Mouse (Mus musculus) layer of hippocampus, adult 8-10 months (tissue): ENCODE data around the gene Gk5. TPM values are rescaled to one million over a fixed set of nuclear protein-coding genes. Genes with fewer than 3 reads are reported as not detected.
A peak's percentile ranks its signal among the peaks of the same experiment; 100 is the strongest.
"Not testable (repeated sequence)": the region's sequence is repeated elsewhere in the genome, so short reads cannot be mapped to it uniquely, and the experiment has no call there.

Source experiments
- DNase-seq, 2 experiments: peaks; one replicate each; pipeline ENCODE4 v3.0.0; 2022; ENCODE audit warnings: low spot score in 2 of 2
- total RNA-seq, 4 experiments: library from RNA; stranded (reverse); gene quantifications; 2 replicates each; pipeline ENCODE4 v1.2.4; 2022

Gene Gk5
- total RNA-seq = 1 to 10 TPM; 5.2 to 6.9 (median 5.5) TPM

- DNase-seq = peak; percentile 92 to 93
Observed at GRCm38 (mm10) chr9:96118861-96119772, at the start of gene Gk5. Gene Gk5, plus strand, starts transcription at chr9:96119362.

- no peak for DNase-seq
Observed at GRCm38 (mm10) chr9:96078752-96079315, 40.3 kb upstream of the Gk5 start.

GRCm38 (mm10) chr9:96085293-96085692 is 33.9 kb upstream of the Gk5 start:
- DNase-seq = no peak

- no peak for DNase-seq
Observed at GRCm38 (mm10) chr9:96087671-96088070, 31.5 kb upstream of the Gk5 start.

- DNase-seq = not testable (repeated sequence)
Observed at GRCm38 (mm10) chr9:96088456-96088855, 30.7 kb upstream of the Gk5 start.

GRCm38 (mm10) chr9:96092637-96093036 is 26.5 kb upstream of the Gk5 start:
- DNase-seq = not testable (repeated sequence)

GRCm38 (mm10) chr9:96093221-96093620 is 25.9 kb upstream of the Gk5 start:
- DNase-seq = no peak

- no peak for DNase-seq
Observed at GRCm38 (mm10) chr9:96094341-96094740, 24.8 kb upstream of the Gk5 start.

GRCm38 (mm10) chr9:96095192-96095591 is 24.0 kb upstream of the Gk5 start:
- DNase-seq = no peak

GRCm38 (mm10) chr9:96102846-96103245 is 16.3 kb upstream of the Gk5 start:
- DNase-seq = no peak

- no peak for DNase-seq
Observed at GRCm38 (mm10) chr9:96112879-96113361, 6.2 kb upstream of the Gk5 start.

GRCm38 (mm10) chr9:96116801-96117200 is 2.4 kb upstream of the Gk5 start:
- no peak for DNase-seq

- DNase-seq = no peak
Observed at GRCm38 (mm10) chr9:96118216-96118615, 946 bp upstream of the Gk5 start.

GRCm38 (mm10) chr9:96127972-96128371 is 8.8 kb downstream of the Gk5 start:
- no peak for DNase-seq

- DNase-seq = no peak
Observed at GRCm38 (mm10) chr9:96132956-96133603, 13.9 kb downstream of the Gk5 start.

- no peak for DNase-seq
Observed at GRCm38 (mm10) chr9:96134470-96134869, 15.3 kb downstream of the Gk5 start.

GRCm38 (mm10) chr9:96134916-96135315 is 15.8 kb downstream of the Gk5 start:
- peak; percentile 20 to 33 for DNase-seq

GRCm38 (mm10) chr9:96135461-96135860 is 16.3 kb downstream of the Gk5 start:
- no peak for DNase-seq

GRCm38 (mm10) chr9:96138958-96139357 is 19.8 kb downstream of the Gk5 start:
- no peak for DNase-seq

GRCm38 (mm10) chr9:96139876-96140275 is 20.7 kb downstream of the Gk5 start:
- no peak for DNase-seq

- no peak for DNase-seq
Observed at GRCm38 (mm10) chr9:96140931-96141330, 21.8 kb downstream of the Gk5 start.

GRCm38 (mm10) chr9:96142499-96142898 is 23.3 kb downstream of the Gk5 start:
- no peak for DNase-seq
